Mouse (Mus musculus) liver, adult 2 months (tissue): Measurements from ENCODE around the gene Reck. TPM values are rescaled to one million over a fixed set of nuclear protein-coding genes. Genes with fewer than 3 reads are reported as not detected.

Experiments used
- DNase-seq: peaks from one replicate; pipeline ENCODE4 v3.0.0-alpha.2; 2011; ENCODE audit warnings: low read depth, low spot score; ENCODE audit errors: extremely low read depth
- H3K27ac ChIP-seq: fragments of 200-500 bp; replicated peaks from 2 replicates; pipeline ENCODE4 v1.5.1; 2012; ENCODE audit warnings: low read depth, mild to moderate bottlenecking, control low read depth, inconsistent platforms, low read length; ENCODE audit not compliant: insufficient read depth
- H3K27me3 ChIP-seq: fragments of 200-500 bp; 2 replicates; pipeline ENCODE4 v1.6.1; 2012; ENCODE audit warnings: mild to moderate bottlenecking, moderate library complexity, low read length, inconsistent platforms; ENCODE audit not compliant: control insufficient read depth, insufficient read depth
- H3K36me3 ChIP-seq: fragments of 200-500 bp; 2 replicates; pipeline ENCODE4 v1.6.1; 2012; ENCODE audit warnings: low read length, inconsistent platforms; ENCODE audit not compliant: control insufficient read depth, insufficient read depth
- H3K4me1 ChIP-seq: fragments of 200-500 bp; 2 replicates; pipeline ENCODE4 v1.6.1; 2011; ENCODE audit warnings: low read length; ENCODE audit not compliant: control insufficient read depth, insufficient read depth
- H3K4me3 ChIP-seq: fragments of 200-500 bp; 2 replicates; pipeline ENCODE4 v1.5.1; 2011; ENCODE audit warnings: low read depth, mild to moderate bottlenecking, control low read depth, low read length, moderate library complexity; ENCODE audit not compliant: insufficient read depth
- H3K79me2 ChIP-seq: fragments of 200-500 bp; 2 replicates; pipeline ENCODE4 v1.6.1; 2012; ENCODE audit warnings: inconsistent platforms, mild to moderate bottlenecking, low read length, moderate library complexity; ENCODE audit not compliant: control insufficient read depth, insufficient read depth
- H3K9ac ChIP-seq: fragments of 200-500 bp; 2 replicates; pipeline ENCODE4 v1.6.1; 2012; ENCODE audit warnings: low read depth, mild to moderate bottlenecking, control low read depth, inconsistent platforms, low read length
- CTCF ChIP-seq: fragments of 200-500 bp; IDR thresholded peaks from 2 replicates; pipeline ENCODE4 v1.5.1; 2011; ENCODE audit warnings: low read depth, low read length, control low read depth
- POLR2A ChIP-seq: fragments of 200-500 bp; IDR thresholded peaks from 2 replicates; pipeline ENCODE4 v1.6.1; 2011; ENCODE audit warnings: low read length, control low read depth; ENCODE audit not compliant: insufficient read depth; ENCODE audit errors: extremely low read depth
- WGBS: fragments of 180-500 bp; shearing (Covaris S2); methylation state at CpG from one replicate; pipeline ENCODE4 v1.1.7; 2018; 5-methylcytosine and 5-hydroxymethylcytosine counted together
- polyA plus RNA-seq: library from polyadenylated mRNA; depleted of rRNA; stranded (reverse); fragments of >200 nt; gene quantifications from 2 replicates; pipeline ENCODE4 v1.2.3, GENCODE M21; 2012
- total RNA-seq: library from RNA; depleted of rRNA; stranded (reverse); fragments of >200 nt; gene quantifications from 2 replicates; pipeline ENCODE4 v1.2.3, GENCODE M21; 2014

The Reck gene
- total and polyA plus RNA-seq, 2 experiments = 2.2 to 2.6 TPM

DNA sequence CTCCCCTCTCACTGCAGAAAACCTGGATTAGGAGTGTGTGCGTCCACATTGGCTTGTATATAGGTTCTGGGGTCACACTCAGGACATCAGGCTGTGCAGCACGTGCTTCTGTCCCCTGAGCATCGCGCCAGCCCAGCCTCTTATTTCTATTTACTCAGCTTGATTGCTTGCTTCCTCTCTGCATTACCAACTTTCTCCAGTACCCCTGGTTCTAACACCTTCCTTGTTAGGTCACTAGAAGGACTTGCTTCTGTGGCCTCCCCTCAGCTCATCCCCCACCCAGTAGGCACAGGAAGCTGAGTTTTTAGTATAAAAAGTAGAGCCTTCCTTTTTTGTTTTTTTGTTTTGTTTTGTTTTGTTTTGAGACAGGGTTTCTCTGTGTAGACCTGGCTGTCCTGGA lies 60.9 kb downstream of the Reck start:
- H3K27me3 ChIP-seq = no peaks in the 10 kb centered on the region
- H3K36me3 ChIP-seq = no peaks in the 10 kb centered on the region
- H3K9ac ChIP-seq = no peak overlapping the region
- no peaks in the 10 kb centered on the region for H3K79me2 ChIP-seq
- peaks cover 3% of the 10 kb centered on the region; the same call in 1 of the 2 replicates for H3K4me1 ChIP-seq
- H3K27ac ChIP-seq = no peak overlapping the region
- 88% methylated on average over 4 of the region's 4 CpGs for WGBS
- no peak for TF ChIP-seq POLR2A
- H3K4me3 ChIP-seq = no peak overlapping the region
- no peak for DNase-seq

DNA sequence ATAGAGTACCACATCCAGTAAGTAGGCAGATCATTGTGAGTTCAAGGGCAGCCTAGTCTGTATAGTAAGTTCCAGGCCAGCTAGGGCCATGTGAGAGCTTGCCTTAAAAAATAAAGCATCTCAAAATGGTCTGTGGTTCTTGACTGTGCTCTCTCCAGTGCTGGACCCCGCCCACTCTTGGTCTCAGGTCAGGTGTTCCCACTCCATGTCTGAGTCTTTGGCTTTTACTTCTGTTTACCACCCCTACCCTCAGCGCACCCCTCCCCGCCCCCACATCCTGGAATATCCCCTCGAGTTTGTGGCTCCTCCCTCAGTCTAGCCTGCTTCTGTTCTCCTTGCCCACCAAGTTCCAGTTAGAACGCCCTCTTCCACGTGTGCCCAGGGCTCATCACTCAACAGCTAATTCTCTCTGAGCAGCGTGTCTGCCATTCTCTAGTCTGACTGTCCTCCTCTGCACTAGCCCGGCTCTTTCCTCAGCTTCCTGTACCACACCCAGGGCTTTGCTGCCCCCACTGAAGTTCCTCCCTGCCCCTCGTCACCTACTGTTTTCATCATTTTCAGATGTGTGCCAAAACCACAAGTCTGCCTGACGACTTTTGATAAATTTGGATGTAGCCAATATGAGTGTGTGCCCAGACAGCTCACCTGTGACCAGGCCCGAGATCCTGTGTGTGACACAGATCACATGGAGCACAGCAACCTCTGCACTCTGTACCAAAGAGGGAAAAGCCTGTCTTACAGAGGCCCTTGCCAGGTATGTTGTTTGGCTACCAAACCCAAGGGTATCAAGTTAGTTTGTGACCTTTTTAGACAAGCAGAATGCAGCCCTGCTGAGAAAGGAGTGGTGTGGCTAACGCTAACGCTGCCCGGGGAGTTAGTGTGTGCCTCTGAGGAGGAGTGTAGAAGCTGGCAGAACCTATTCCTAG lies 61.7 kb downstream of the Reck start:
- Histone ChIP-seq H3K27me3 (no peaks in the 10 kb centered on the region), H3K79me2 (no peaks in the 10 kb centered on the region), H3K27ac (no peak overlapping the region), H3K9ac (no peak overlapping the region), H3K36me3 (no peaks in the 10 kb centered on the region), H3K4me3 (no peak overlapping the region), H3K4me1 (peaks cover 2% of the 10 kb centered on the region; the same call in 1 of the 2 replicates)
- no peak for TF ChIP-seq POLR2A
- TF ChIP-seq CTCF = no peak
- 83% methylated on average over 14 of the region's 14 CpGs for WGBS
- no peak for DNase-seq

DNA sequence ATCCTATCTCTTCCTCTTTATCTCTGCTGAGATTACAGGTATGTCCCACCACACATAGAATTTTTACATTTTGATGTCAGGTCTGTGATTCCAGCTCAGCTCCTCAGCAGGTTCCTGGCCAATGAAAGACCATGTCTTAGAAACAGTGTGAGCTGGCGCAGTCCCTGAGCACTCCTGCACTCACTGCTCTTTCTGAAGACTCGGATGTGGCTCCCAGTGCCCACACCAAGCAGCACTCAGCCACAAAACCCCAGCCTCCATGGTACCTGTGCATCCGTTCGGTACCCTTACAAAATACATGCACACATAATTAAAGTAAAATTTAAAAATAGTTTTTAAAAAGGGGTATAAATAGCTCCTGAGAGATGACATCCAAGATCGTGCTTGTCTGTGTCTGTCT lies 66.0 kb downstream of the Reck start:
- no peak for DNase-seq
- TF ChIP-seq POLR2A (no peak), CTCF (no peak)
- Histone ChIP-seq H3K4me1 (no peaks in the 10 kb centered on the region), H3K79me2 (no peaks in the 10 kb centered on the region), H3K27ac (no peak overlapping the region), H3K9ac (no peak overlapping the region), H3K4me3 (no peak overlapping the region), H3K27me3 (no peaks in the 10 kb centered on the region), H3K36me3 (no peaks in the 10 kb centered on the region)
- 92% methylated on average over 5 of the region's 5 CpGs for WGBS

DNA sequence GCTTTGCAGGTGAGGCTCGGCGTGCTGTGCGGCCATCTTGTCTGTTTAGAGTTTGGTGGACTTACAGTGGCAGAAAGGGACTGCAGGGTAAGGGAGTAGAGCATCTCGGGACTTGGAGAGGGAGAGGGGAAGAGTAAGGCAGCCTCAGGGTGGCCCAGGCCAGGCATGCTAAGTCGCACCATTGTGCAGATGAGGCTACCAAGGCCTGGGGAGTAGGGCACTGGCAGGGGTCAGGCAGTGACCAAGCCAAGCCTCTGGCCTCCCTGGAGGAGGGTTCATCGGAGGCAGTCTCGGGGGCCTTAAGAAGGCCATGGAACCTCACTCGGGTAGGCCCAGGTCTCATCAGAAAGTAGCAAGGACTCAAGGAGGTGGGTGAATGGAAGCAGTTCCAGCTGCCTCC lies 67.1 kb downstream of the Reck start:
- H3K79me2 ChIP-seq = no peaks in the 10 kb centered on the region
- no peaks in the 10 kb centered on the region for H3K27me3 ChIP-seq
- no peaks in the 10 kb centered on the region for H3K4me1 ChIP-seq
- WGBS = 96% methylated on average over 8 of the region's 8 CpGs
- no peak for TF ChIP-seq POLR2A
- H3K27ac ChIP-seq = no peak overlapping the region
- no peak overlapping the region for H3K4me3 ChIP-seq
- H3K36me3 ChIP-seq = no peaks in the 10 kb centered on the region
- H3K9ac ChIP-seq = no peak overlapping the region
- DNase-seq = no peak

DNA sequence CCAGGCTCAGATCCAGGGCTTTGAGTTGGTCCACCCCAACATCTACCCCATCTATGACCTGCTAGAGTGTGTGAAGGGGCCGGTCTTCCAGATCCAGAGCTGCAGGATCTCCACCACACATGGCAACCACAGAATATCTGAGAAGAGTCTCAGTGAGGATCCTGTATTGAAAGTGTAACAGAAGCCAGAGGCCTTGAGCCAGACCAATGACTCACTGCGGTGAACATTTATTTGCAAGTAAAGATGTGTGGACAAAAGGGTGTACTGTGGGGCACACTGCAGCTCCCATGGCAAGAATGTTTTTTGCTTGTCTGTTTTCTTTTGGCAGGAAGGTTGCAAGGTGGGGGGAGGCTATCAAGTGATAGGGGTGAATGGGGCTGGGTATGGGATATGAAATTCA lies 72.2 kb downstream of the Reck start:
- Histone ChIP-seq H3K4me1 (no peaks in the 10 kb centered on the region), H3K36me3 (no peaks in the 10 kb centered on the region), H3K9ac (no peak overlapping the region), H3K27me3 (no peaks in the 10 kb centered on the region), H3K79me2 (no peaks in the 10 kb centered on the region), H3K4me3 (no peak overlapping the region), H3K27ac (no peak overlapping the region)
- 93% methylated on average over 2 of the region's 2 CpGs for WGBS
- no peak for TF ChIP-seq POLR2A
- no peak for TF ChIP-seq CTCF
- no peak for DNase-seq

DNA sequence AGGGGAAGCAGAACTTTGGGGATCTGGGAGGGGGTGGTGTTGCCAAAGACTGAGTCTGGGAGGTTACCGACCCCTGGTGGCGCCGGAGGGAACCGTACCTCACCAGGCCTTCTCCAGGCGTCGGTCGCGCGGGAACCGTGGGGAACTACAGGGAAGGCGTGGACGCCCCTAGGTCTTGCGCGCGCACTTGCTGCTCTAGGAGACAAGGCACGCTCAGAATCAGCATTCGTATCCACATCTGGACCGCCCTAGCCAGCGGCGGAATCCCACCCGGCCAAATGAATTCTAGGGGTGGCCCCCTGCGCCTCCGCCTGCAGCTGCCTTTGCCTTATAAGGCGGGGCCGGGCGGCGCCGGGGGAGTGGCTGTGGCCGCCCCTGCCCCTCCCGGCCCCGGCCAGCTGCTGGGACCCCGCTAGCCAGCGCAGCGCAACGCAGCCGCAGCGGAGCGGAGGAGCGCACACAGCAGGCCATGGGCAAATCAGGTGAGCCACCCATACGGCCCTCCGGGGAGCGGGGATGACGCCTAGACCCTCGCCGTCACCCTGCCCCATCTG lies 82.0 kb downstream of the Reck start, which contains the start of gene Glipr2:
Glipr2 (plus strand) TSS at position 110 of the 554 bp plus-strand sequence.
- Histone ChIP-seq H3K27me3 (0 out of 2 replicates have a peak, but pooled peaks cover 2% of the 10 kb centered on the region), H3K4me1 (peaks cover 5% of the 10 kb centered on the region), H3K9ac (peak within 1 kb of the TSS; percentile 24), H3K27ac (no peak within 1 kb of the TSS), H3K4me3 (peak within 1 kb of the TSS; percentile 53), H3K36me3 (no peaks in the 10 kb centered on the region), H3K79me2 (no peaks in the 10 kb centered on the region)
- DNase-seq = no peak
- TF ChIP-seq CTCF (peak; percentile 78), POLR2A (no peak)
- 2% methylated on average over 45 of the region's 45 CpGs for WGBS
